Mouse (Mus musculus) E14TG2a.4 (cell line): Measurements from ENCODE around the gene Carmil1.

Experiments used
- CTCF ChIP-seq: conservative IDR thresholded peaks from 2 replicates; pipeline ENCODE4 v1.5.1; 2014; ENCODE audit warnings: low read length
- POU5F1 ChIP-seq: IDR thresholded peaks from 2 replicates; pipeline ENCODE4 v1.6.1; 2014; ENCODE audit warnings: low read length, borderline replicate concordance

GRCm38 (mm10) chr13:24131319-24131718 is 149.3 kb downstream of the Carmil1 start:
- TF ChIP-seq CTCF (no peak), POU5F1 (no peak)
